Mouse (Mus musculus) c-Kit-positive CD71-negative TER-119-negative erythroid progenitor cells, embryonic 14.5 days (primary cell): ENCODE measurements around the gene Sf3b1.
"Not testable (repeated sequence)": the region's sequence is repeated elsewhere in the genome, so short reads cannot be mapped to it uniquely, and the experiment has no call there.

Experiments used
- DNase-seq: peaks from one replicate; pipeline ENCODE4 v3.0.0-alpha.2; 2013; ENCODE audit warnings: low read depth

Sf3b1 gene

GRCm38 (mm10) chr1:54956995-54957394, 70.3 kb downstream of the Sf3b1 start:
- DNase-seq = not testable (repeated sequence)

- DNase-seq = no peak
Measured at GRCm38 (mm10) chr1:54954856-54955255, 72.4 kb downstream of the Sf3b1 start.

DNA sequence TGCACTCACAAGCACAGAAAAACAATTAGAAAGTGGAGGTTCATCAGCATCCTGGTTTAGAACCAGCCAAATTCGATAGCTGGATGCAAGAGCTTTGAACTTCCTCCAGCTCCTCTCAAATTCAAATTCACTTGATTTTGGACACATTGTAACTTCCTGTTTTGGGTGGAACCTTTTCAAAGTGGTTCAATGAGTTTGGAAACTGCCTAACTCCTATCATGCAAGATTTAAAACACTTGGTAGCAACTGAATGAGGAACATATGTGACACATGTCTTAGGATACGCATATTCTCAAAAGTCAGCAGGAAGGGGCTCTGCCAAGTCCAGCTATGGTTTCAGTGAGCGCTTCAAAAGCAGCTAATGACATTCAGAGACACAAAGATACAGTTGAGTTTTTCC, 82.6 kb downstream of the Sf3b1 start:
- DNase-seq = no peak

GRCm38 (mm10) chr1:54935466-54935865, 91.8 kb downstream of the Sf3b1 start:
- no peak for DNase-seq
